In the genomic region with DNA sequence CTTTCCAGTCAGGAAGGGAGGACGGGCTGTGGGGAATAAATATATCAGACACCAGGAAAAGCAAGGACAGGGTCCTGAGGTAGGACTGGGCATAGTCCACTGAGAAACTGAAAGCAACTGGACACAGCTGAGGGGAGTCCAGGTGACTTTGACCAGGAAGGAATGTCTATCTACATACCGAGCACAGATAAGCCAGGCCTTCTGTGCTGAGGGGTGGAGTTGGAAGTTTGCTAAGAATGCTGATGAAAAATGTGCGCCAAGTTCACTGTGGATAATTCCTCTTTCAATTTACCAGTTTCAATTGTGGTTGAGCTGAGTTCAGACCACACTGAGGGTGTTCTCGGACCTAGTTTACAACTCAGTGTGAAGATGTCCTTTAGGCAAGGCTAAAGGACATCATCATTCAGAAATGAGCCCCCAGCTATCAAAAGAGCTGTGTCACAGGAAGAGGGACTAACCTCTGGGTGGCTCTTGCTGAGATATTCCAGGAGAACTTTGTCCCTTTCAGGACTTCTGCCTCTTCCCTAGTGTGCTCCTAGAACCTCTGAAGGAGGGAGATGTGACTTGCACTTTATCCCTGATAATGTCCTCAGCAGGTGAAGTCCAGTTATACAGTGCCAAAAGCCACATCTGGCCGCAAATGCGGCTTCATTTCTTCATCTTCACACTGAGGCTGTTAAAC, we compare ENCODE assay signal across 15 mouse cellular contexts. TPM values are rescaled to one million over a fixed set of nuclear protein-coding genes. Genes with fewer than 3 reads are reported as not detected.
DNase-seq lines count a peak whose midpoint lies in the region; ATAC-seq and TF ChIP-seq lines count a peak whose summit lies in the region.
"Had no signal": no experiment of that assay in that cellular context is flagged by ENCODE, and none has a peak within 500 bp of the region (broad histone marks: within the 10 kb centered on the region; RNA-seq: fewer than 3 reads in every experiment).

No protein-coding gene starts in this region.

- no peak for TF ChIP-seq CTCF in liver, adult 2 months (IDR thresholded peaks at IDR 0.05; ENCODE audit: low read depth, low read length)

- H3K9me3 ChIP-seq in heart, embryonic 15.5 days (replicated peaks): no peaks in the 10 kb centered on the region
- no peaks in the 10 kb centered on the region for H3K9me3 ChIP-seq in stomach, embryonic 15.5 days
- H3K9me3 ChIP-seq: midbrain, embryonic 13.5 days had no signal

- H3K4me2 ChIP-seq in heart, embryonic 15.5 days: peak overlapping the region; percentile 35
- H3K4me2 ChIP-seq in stomach, embryonic 15.5 days: no peak overlapping the region
- H3K4me2 ChIP-seq: midbrain, embryonic 13.5 days had no signal

- H3K36me3 ChIP-seq in liver, adult 2 months (ENCODE audit: control insufficient read depth, insufficient read depth, low read length): no peaks in the 10 kb centered on the region
- no peaks in the 10 kb centered on the region for H3K36me3 ChIP-seq in heart, embryonic 15.5 days
- no peaks in the 10 kb centered on the region for H3K36me3 ChIP-seq in stomach, embryonic 15.5 days
- H3K36me3 ChIP-seq: midbrain, embryonic 13.5 days had no signal

- H3K27me3 ChIP-seq in liver, adult 2 months (ENCODE audit: control insufficient read depth, insufficient read depth, low read length): no peaks in the 10 kb centered on the region
- no peaks in the 10 kb centered on the region for H3K27me3 ChIP-seq in heart, embryonic 15.5 days
- no peaks in the 10 kb centered on the region for H3K27me3 ChIP-seq in stomach, embryonic 15.5 days (replicated peaks)
- H3K27me3 ChIP-seq: midbrain, embryonic 13.5 days had no signal

- 27% methylated on average over 6 of the region's 6 CpGs for WGBS in liver, adult 2 months
- 50% methylated on average over 6 of the region's 6 CpGs for WGBS in heart, embryonic 15.5 days
- WGBS in stomach, embryonic 15.5 days: 62% methylated on average over 6 of the region's 6 CpGs

- ATAC-seq in heart, embryonic 15.5 days (replicated peaks; ENCODE audit: insufficient number of reproducible peaks, insufficient read depth, low FRiP score, low read depth): no peak; the same call in 1 of the 2 replicates
- ATAC-seq in stomach, embryonic 15.5 days (ENCODE audit: insufficient read depth, low FRiP score, low read depth): peak; percentile 66; the same call in 1 of the 2 replicates
- ATAC-seq in erythroid progenitor cell, adult 5-6 weeks (replicated peaks; ENCODE audit: low FRiP score, poor library complexity, severe bottlenecking): no peak
- ATAC-seq: forebrain, embryonic 16.5 days; midbrain, embryonic 13.5 days had no signal

- TF ChIP-seq POLR2A in liver, adult 2 months (IDR thresholded peaks at IDR 0.05; ENCODE audit: extremely low read depth, insufficient read depth, low read length): no peak

- H3K4me1 ChIP-seq in liver, adult 2 months (ENCODE audit: control insufficient read depth, insufficient read depth, low read length): peaks cover 22% of the 10 kb centered on the region
- peaks cover 29% of the 10 kb centered on the region for H3K4me1 ChIP-seq in heart, embryonic 15.5 days (replicated peaks)
- no peaks in the 10 kb centered on the region for H3K4me1 ChIP-seq in stomach, embryonic 15.5 days

- H3K9ac ChIP-seq in liver, adult 2 months (ENCODE audit: low read depth, low read length): no peak overlapping the region; the same call in 1 of the 2 replicates
- H3K9ac ChIP-seq in heart, embryonic 15.5 days: 0 out of 2 replicates have a peak overlapping the region, but pooled peaks have one; percentile 20
- H3K9ac ChIP-seq in stomach, embryonic 15.5 days: no peak overlapping the region
- H3K9ac ChIP-seq: midbrain, embryonic 13.5 days had no signal

- H3K79me2 ChIP-seq in liver, adult 2 months (ENCODE audit: control insufficient read depth, insufficient read depth, low read length): no peaks in the 10 kb centered on the region

- H3K4me3 ChIP-seq in liver, adult 2 months (ENCODE audit: insufficient read depth, low read depth, low read length): no peak overlapping the region
- no peak overlapping the region for H3K4me3 ChIP-seq in heart, embryonic 15.5 days
- no peak overlapping the region for H3K4me3 ChIP-seq in stomach, embryonic 15.5 days (replicated peaks)
- H3K4me3 ChIP-seq: midbrain, embryonic 13.5 days had no signal

- H3K27ac ChIP-seq in liver, adult 2 months (replicated peaks; ENCODE audit: insufficient read depth, low read depth, low read length): peak overlapping the region; percentile 45
- H3K27ac ChIP-seq in heart, embryonic 15.5 days: peak overlapping the region; percentile 52
- H3K27ac ChIP-seq in stomach, embryonic 15.5 days: no peak overlapping the region; the same call in 1 of the 2 replicates
- H3K27ac ChIP-seq: midbrain, embryonic 13.5 days had no signal

- peak; percentile 76 for DNase-seq in liver, adult 2 months (ENCODE audit: extremely low read depth, low read depth, low spot score)
- no peak for DNase-seq in liver
- DNase-seq in kidney, postnatal 14 days: peak; percentile 55
- DNase-seq in spleen, postnatal 36 days (ENCODE audit: low spot score in 2 of 2): no peak
- no peak for DNase-seq in T-cell, adult 2 months (ENCODE audit: low spot score)
- DNase-seq: adrenal gland, adult 8-10 months; cerebellum, postnatal 36 days; gastrocnemius, postnatal 36 days; layer of hippocampus, postnatal 36 days; retina, postnatal 1 day had no signal

RNA-seq across cellular contexts. Expression of a gene that starts 5.3 kb away (rescaled TPM):
- 26.6 and 31.5 TPM in 2 replicates for total RNA-seq in liver, adult 2 months (2014; rRNA removed)
- 11.5 and 12.7 TPM in 2 replicates for polyA plus RNA-seq in liver, adult 2 months (2012; rRNA removed)
- polyA plus RNA-seq in heart, embryonic 15.5 days (2015; fragmentation: Nextera tagmentation; extraction: Ambion mirVana): 23.2 and 23.7 TPM in 2 replicates
- 19.6 and 20.0 TPM in 2 replicates for polyA plus RNA-seq in stomach, embryonic 15.5 days (2015; fragmentation: Nextera tagmentation; extraction: Ambion mirVana)
- total RNA-seq in erythroid progenitor cell, adult 5-6 weeks (2015; ENCODE audit: low replicate concordance): 139 and 143 TPM in 2 replicates
- total RNA-seq in erythroid progenitor cell, adult 5-6 weeks (2017; ENCODE audit: low replicate concordance): 235 and 242 TPM in 2 replicates

RNA-seq across cellular contexts. Expression of a gene that starts 47.4 kb away (rescaled TPM):
- 12.9 and 15.7 TPM in 2 replicates for total RNA-seq in liver, adult 2 months (2014; rRNA removed)
- 16.5 and 19.4 TPM in 2 replicates for polyA plus RNA-seq in liver, adult 2 months (2012; rRNA removed)
- polyA plus RNA-seq in heart, embryonic 15.5 days (2015; fragmentation: Nextera tagmentation; extraction: Ambion mirVana): 18.2 and 20.4 TPM in 2 replicates
- 23.2 and 26.3 TPM in 2 replicates for polyA plus RNA-seq in stomach, embryonic 15.5 days (2015; fragmentation: Nextera tagmentation; extraction: Ambion mirVana)
- total RNA-seq in erythroid progenitor cell, adult 5-6 weeks (2015; ENCODE audit: low replicate concordance): 5.0 and 10.5 TPM in 2 replicates
- total RNA-seq in erythroid progenitor cell, adult 5-6 weeks (2017; ENCODE audit: low replicate concordance): 7.9 and 13.1 TPM in 2 replicates

Comparison
In these comparisons a context has a peak if more than half of its experiments do, and no peak if none do; other contexts are left out.
1. DNase-seq: peak in liver, adult 2 months (single experiment) and kidney, postnatal 14 days (single experiment); none in liver (single experiment), spleen, postnatal 36 days (0 of 2) and T-cell, adult 2 months (single experiment).